Mouse (Mus musculus) stomach, postnatal 0 days (tissue): ENCODE data around the gene Dazap1. TPM values are rescaled to one million over a fixed set of nuclear protein-coding genes. Genes with fewer than 3 reads are reported as not detected.

Experiments
- ATAC-seq: fragments of 200-750 bp; cut with Nextera tagmentation; 2 replicates; pipeline ENCODE4 v1.8.0; 2017; ENCODE audit not compliant: low FRiP score, low TSS enrichment
- DNase-seq: peaks from one replicate; pipeline ENCODE4 v3.0.0-alpha.2; 2016; ENCODE audit warnings: low spot score
- H3K27ac ChIP-seq: fragments of 300-500 bp; sonication (generic); replicated peaks from 2 replicates; pipeline ENCODE4 v1.5.1; 2014; ENCODE audit warnings: mild to moderate bottlenecking, control low read depth
- H3K27me3 ChIP-seq: fragments of 300-500 bp; sonication (generic); 2 replicates; pipeline ENCODE4 v1.6.1; 2014; ENCODE audit warnings: low read length; ENCODE audit not compliant: control insufficient read depth, insufficient read depth
- H3K36me3 ChIP-seq: fragments of 300-500 bp; sonication (generic); 2 replicates; pipeline ENCODE4 v1.6.1; 2014; ENCODE audit warnings: low read length, mixed read lengths; ENCODE audit not compliant: control insufficient read depth, insufficient read depth
- H3K4me1 ChIP-seq: fragments of 300-500 bp; sonication (generic); replicated peaks from 2 replicates; pipeline ENCODE4 v1.6.1; 2014; ENCODE audit warnings: antibody characterized with exemption; ENCODE audit not compliant: control insufficient read depth, insufficient read depth
- H3K4me2 ChIP-seq: fragments of 300-500 bp; sonication (generic); replicated peaks from 2 replicates; pipeline ENCODE4 v1.6.1; 2014; ENCODE audit warnings: low read depth, mild to moderate bottlenecking, control low read depth, moderate library complexity
- H3K4me3 ChIP-seq: fragments of 300-500 bp; sonication (generic); 2 replicates; pipeline ENCODE4 v1.5.1; 2014; ENCODE audit warnings: low read depth, low read length, control low read depth
- H3K9ac ChIP-seq: fragments of 300-500 bp; sonication (generic); 2 replicates; pipeline ENCODE4 v1.6.1; 2014; ENCODE audit warnings: mild to moderate bottlenecking, low read length, control low read depth, mixed read lengths
- H3K9me3 ChIP-seq: fragments of 300-500 bp; sonication (generic); 2 replicates; pipeline ENCODE4 v1.6.1; 2016; ENCODE audit warnings: low read length; ENCODE audit not compliant: control insufficient read depth
- CTCF ChIP-seq: IDR thresholded peaks from 2 replicates; pipeline ENCODE4 v1.5.1; 2016; ENCODE audit warnings: antibody characterized with exemption, low read depth, mild to moderate bottlenecking, moderate library complexity
- EP300 ChIP-seq: optimal IDR thresholded peaks from 2 replicates; pipeline ENCODE3; 2016; ENCODE audit warnings: antibody characterized with exemption
- WGBS: fragments of 180-500 bp; shearing (Covaris S2); extraction: QIAGEN DNeasy Blood & Tissue Kit; methylation state at CpG from one replicate; pipeline ENCODE4 v1.1.7; 2014; 5-methylcytosine and 5-hydroxymethylcytosine counted together
- polyA plus RNA-seq: library from polyadenylated mRNA; unstranded; fragments of >200 nt; fragmentation: Nextera tagmentation; extraction: Ambion mirVana; gene quantifications from 2 replicates; pipeline ENCODE4 v1.2.1, GENCODE M21; 2015

Dazap1 gene
- polyA plus RNA-seq, 1 experiment from 2014 or later = 27.4 TPM

DNA sequence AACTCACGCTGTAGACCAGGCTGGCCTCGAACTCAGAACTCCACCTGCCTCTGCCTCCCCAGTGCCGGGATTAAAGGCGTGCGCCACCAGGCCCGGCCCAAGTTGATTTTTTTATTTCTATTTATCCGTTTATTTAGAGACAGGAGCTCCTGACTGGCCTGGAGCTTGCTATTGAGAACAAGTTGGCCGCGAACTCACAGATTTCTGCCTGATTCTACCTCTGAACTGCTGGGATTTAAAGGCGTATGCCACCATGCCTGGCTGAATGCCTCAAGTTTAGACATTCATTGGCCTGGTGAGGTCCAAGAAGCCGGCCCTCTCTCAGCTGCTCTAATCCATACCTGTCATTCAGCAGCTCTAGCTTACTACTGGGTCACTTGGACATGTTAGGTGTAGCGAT, 883 bp downstream of the Dazap1 start:
- WGBS = 69% methylated on average over 12 of the region's 12 CpGs
- no peak overlapping the region for H3K9ac ChIP-seq

DNA sequence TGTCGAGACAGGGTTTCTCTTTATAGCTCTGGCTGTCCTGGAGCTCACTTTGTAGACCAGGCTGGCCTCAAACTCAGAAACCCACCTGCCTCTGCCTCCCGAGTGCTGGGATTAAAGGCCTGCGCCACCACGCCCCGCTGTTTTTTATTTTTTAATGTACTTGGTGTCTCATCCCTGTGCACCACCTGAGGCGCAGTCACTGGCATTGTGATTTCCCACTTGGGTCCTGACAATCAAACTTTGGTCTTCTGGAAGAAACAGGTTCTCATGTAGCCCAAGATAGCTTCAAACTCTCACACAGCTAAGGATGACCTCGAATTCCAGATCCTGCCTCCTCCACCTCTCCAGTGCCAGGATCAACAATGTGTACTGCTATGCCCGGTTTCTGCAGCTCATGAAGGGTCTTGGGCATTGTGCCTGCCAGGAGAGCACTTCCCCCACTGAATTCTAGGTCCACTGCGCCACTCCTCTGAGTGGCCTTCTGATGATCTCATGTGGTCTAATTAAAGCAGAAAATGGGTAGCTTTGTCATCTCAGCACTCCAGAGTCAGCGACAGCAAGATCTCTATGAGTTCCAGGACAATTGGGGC, 1.6 kb downstream of the Dazap1 start:
- peaks cover 4% of the 10 kb centered on the region for H3K36me3 ChIP-seq
- H3K27ac ChIP-seq = no peak overlapping the region
- WGBS = 91% methylated on average over 10 of the region's 10 CpGs
- H3K9me3 ChIP-seq = no peaks in the 10 kb centered on the region
- no peak overlapping the region for H3K4me3 ChIP-seq
- TF ChIP-seq CTCF (no peak), EP300 (no peak)
- H3K27me3 ChIP-seq = no peaks in the 10 kb centered on the region
- ATAC-seq = no peak
- no peak for DNase-seq
- H3K4me2 ChIP-seq = no peak overlapping the region
- no peak overlapping the region for H3K9ac ChIP-seq
- peaks cover 13% of the 10 kb centered on the region; the same call in 1 of the 2 replicates for H3K4me1 ChIP-seq

More for the DNA sequence above, 883 bp downstream of the Dazap1 start:
- Histone ChIP-seq H3K36me3 (peaks cover 7% of the 10 kb centered on the region), H3K27ac (peak overlapping the region; percentile 98), H3K9me3 (no peaks in the 10 kb centered on the region), H3K4me3 (peak overlapping the region; percentile 48), H3K27me3 (no peaks in the 10 kb centered on the region), H3K4me1 (peaks cover 10% of the 10 kb centered on the region; the same call in 1 of the 2 replicates), H3K4me2 (peak overlapping the region; percentile 85)
- ATAC-seq = no peak
- no peak for DNase-seq
- no peak for TF ChIP-seq CTCF
- no peak for TF ChIP-seq EP300

DNA sequence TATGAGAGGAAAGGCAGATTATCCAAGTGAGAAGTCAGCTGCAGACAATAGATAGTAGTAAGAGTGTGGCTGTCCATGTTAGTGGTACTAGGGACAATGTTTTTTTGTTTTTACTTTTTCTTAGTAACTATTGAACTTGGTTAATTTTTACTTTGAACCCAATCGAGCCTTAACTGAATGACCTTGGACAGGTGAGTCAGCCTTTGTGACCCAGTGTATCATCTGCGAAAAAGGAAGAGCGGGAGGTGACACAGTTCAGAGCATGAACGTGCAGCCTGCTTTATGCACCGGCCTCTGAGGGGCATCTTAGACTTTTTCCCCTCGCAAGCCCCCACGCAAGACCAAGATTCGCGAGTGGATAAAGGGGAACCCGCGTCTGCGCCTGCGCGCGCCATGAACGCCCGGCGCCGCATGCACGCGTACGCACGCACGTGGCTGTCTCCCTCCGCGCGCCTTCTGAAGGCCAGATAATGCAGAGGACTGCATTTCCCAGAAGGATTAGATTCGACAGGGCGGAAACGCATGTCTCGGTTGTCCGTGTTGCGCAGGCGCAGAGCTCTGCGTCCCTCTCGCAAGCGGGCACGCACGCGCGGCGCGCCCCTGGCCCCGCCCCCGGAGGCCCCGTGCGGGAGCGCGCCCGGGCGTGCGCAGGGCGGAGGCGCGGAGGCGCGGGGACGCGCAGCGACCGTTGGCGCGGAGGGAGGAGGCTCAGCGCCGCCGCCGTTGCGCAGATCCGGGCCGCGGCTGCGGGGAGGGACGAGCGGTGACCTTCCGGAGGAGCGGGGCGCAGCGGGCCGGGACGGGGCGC, 3.3 kb downstream of the Dazap1 start:
- TF ChIP-seq CTCF (no peak), EP300 (no peak)
- Histone ChIP-seq H3K9ac (peak overlapping the region; percentile 85), H3K27me3 (no peaks in the 10 kb centered on the region), H3K27ac (peak overlapping the region; percentile 87), H3K4me1 (peaks cover 14% of the 10 kb centered on the region; the same call in 1 of the 2 replicates), H3K4me3 (peak overlapping the region; percentile 74), H3K4me2 (peak overlapping the region; percentile 70), H3K36me3 (no peaks in the 10 kb centered on the region), H3K9me3 (no peaks in the 10 kb centered on the region)
- DNase-seq (peak; percentile 98), ATAC-seq (peak; percentile 61)
- 1% methylated on average over 79 of the region's 81 CpGs for WGBS

DNA sequence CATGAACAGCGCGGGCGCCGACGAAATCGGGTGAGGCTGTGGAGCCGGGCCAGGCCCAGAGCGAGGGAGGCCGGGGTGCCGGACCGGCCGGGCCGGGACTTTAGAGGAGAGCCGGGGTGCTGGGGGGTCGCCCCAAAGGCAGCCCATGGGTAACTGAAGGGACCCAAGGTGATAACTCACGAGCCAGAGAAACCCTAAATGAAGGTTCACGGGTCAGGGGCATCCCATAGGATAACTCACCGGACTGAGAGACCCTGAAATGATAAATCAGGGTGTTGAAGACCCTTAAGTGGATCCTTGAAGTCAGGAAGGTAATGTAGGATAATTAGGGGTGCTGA, 3.8 kb downstream of the Dazap1 start:
- H3K27ac ChIP-seq = peak overlapping the region; percentile 87
- peak overlapping the region; percentile 74 for H3K4me3 ChIP-seq
- TF ChIP-seq EP300 (no peak), CTCF (no peak)
- H3K27me3 ChIP-seq = no peaks in the 10 kb centered on the region
- WGBS = under 1% methylated on average over 18 of the region's 18 CpGs
- DNase-seq (no peak), ATAC-seq (no peak)
- peaks cover 8% of the 10 kb centered on the region; the same call in 1 of the 2 replicates for H3K4me1 ChIP-seq
- H3K4me2 ChIP-seq = peak overlapping the region; percentile 70
- H3K9me3 ChIP-seq = no peaks in the 10 kb centered on the region
- no peaks in the 10 kb centered on the region for H3K36me3 ChIP-seq
- H3K9ac ChIP-seq = peak overlapping the region; percentile 85

DNA sequence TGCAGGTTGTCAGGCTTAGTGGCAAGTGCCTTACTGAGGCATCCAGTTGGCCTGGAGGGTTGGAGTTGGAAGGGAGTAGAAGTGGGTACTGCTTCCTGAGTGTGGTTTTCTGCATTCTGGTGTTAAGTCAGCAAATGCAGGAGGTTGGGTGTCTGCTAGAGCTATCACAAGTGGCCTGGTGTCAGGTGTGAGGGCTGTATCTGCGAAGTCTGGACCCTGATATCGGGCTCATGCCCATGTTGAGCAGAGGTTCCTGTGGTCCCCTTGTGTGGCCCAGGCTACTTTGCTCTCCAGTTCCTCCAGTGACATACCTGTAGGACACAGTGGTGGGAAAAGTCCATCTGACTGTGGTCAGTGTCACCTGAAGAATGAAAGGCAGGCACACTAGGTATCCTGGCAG, 8.8 kb downstream of the Dazap1 start:
- Histone ChIP-seq H3K9me3 (no peaks in the 10 kb centered on the region), H3K4me3 (no peak overlapping the region), H3K27me3 (no peaks in the 10 kb centered on the region), H3K27ac (no peak overlapping the region), H3K9ac (0 out of 2 replicates have a peak overlapping the region, but pooled peaks have one; percentile 35), H3K4me2 (no peak overlapping the region), H3K36me3 (peaks cover 6% of the 10 kb centered on the region), H3K4me1 (peaks cover 11% of the 10 kb centered on the region; the same call in 1 of the 2 replicates)
- no peak for DNase-seq
- TF ChIP-seq CTCF (no peak), EP300 (no peak)
- 96% methylated on average over 2 of the region's 2 CpGs for WGBS
- ATAC-seq = no peak

DNA sequence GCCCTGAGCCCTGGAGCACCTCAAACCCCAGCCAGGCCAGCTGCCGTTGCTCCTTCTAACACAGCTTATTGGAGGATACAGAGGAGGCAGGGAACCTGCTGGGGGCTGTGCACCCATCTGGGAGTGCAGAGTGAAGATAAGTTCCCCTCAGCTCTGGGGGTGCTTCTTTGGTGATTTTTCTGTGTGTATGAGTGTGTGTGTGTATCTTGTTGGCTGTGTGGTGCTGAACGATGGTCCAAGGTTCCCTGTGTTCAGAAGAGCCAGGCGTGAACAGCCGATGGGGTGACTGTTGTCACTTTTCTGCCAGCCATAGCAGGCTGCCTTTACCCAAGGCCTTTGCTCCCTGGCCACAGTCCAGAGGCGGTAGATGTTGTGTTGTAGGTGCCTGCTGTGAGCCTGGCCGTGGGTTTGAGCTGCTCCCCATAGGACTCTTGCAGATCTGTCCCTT, 9.5 kb downstream of the Dazap1 start:
- no peaks in the 10 kb centered on the region for H3K9me3 ChIP-seq
- 68% methylated on average over 6 of the region's 6 CpGs for WGBS
- DNase-seq (peak; percentile 20), ATAC-seq (no peak)
- H3K4me3 ChIP-seq = no peak overlapping the region
- no peak overlapping the region for H3K4me2 ChIP-seq
- peak overlapping the region; percentile 4; the same call in 1 of the 2 replicates for H3K27ac ChIP-seq
- H3K9ac ChIP-seq = peak overlapping the region; percentile 35
- H3K4me1 ChIP-seq = peaks cover 11% of the 10 kb centered on the region; the same call in 1 of the 2 replicates
- no peak for TF ChIP-seq CTCF
- TF ChIP-seq EP300 = no peak
- no peaks in the 10 kb centered on the region for H3K27me3 ChIP-seq
- H3K36me3 ChIP-seq = peaks cover 6% of the 10 kb centered on the region
